Mouse (Mus musculus) cortical plate, adult 2 months (tissue): ENCODE results near the gene Nedd9.

Experiments used
- CTCF ChIP-seq: fragments of 200-500 bp; IDR thresholded peaks from 2 replicates; pipeline ENCODE4 v1.5.1; 2011; ENCODE audit warnings: mild to moderate bottlenecking, control low read depth, low read length; ENCODE audit not compliant: insufficient read depth; ENCODE audit errors: extremely low read depth
- POLR2A ChIP-seq: fragments of 200-500 bp; IDR thresholded peaks from 2 replicates; pipeline ENCODE4 v1.6.1; 2011; ENCODE audit warnings: mild to moderate bottlenecking, low read length, control low read depth; ENCODE audit not compliant: insufficient read depth; ENCODE audit errors: extremely low read depth

GRCm38 (mm10) chr13:41352352-41352751 is 134.8 kb downstream of the Nedd9 start:
- no peak for TF ChIP-seq POLR2A
- no peak for TF ChIP-seq CTCF
